Mouse (Mus musculus): ENCODE results near the gene Llgl2.

DNA sequence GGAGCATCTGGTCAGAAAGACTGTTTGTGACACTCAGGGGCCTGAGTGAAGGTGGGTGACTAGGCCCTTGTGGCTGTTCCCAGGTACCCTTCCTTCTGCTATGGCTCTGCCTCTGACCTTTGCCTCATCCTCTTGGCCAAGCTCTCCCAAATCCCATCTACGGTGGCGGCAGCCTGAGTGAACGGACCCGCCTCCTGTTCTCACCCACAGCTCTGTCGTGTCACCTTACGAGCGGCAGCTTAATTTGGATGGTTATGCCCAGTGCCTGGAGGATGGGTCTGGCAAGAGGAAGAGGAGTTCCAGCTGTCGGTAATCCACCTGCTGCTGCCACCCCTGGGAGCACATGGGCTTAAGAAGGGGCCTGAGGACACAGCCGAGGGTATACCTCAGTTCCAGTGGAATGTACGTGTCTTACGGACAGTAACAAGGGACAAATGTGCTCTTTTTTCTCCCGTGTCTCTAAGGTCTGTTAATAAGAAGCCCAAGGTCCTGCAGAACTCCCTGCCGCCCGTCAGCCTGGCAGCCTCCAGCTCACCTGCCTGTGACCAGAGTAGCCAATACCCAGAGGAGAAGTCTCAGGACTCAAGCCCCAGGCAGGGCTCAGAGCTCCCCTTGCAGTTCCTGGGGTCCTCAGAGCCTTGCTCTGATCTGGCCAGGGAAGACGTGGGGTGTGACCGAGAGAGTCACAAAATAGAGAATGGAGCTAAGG, 3.8 kb upstream of the Llgl2 start:
- no peak for TF ChIP-seq CTCF (IDR thresholded peaks at IDR 0.05; ENCODE audit: low read depth, low read length)
- TF ChIP-seq POLR2A (IDR thresholded peaks at IDR 0.05; ENCODE audit: extremely low read depth, insufficient read depth, low read length): no peak

Data from liver, adult 2 months (tissue).